Mouse (Mus musculus): ENCODE results near the gene Cdh3. TPM values are rescaled to one million over a fixed set of nuclear protein-coding genes. Genes with fewer than 3 reads are reported as not detected.
"Not testable (repeated sequence)": the region's sequence is repeated elsewhere in the genome, so short reads cannot be mapped to it uniquely, and the experiment has no call there.

Cdh3 gene
- polyA plus RNA-seq, 1 experiment from 2014 or later: 21.1 TPM

DNA sequence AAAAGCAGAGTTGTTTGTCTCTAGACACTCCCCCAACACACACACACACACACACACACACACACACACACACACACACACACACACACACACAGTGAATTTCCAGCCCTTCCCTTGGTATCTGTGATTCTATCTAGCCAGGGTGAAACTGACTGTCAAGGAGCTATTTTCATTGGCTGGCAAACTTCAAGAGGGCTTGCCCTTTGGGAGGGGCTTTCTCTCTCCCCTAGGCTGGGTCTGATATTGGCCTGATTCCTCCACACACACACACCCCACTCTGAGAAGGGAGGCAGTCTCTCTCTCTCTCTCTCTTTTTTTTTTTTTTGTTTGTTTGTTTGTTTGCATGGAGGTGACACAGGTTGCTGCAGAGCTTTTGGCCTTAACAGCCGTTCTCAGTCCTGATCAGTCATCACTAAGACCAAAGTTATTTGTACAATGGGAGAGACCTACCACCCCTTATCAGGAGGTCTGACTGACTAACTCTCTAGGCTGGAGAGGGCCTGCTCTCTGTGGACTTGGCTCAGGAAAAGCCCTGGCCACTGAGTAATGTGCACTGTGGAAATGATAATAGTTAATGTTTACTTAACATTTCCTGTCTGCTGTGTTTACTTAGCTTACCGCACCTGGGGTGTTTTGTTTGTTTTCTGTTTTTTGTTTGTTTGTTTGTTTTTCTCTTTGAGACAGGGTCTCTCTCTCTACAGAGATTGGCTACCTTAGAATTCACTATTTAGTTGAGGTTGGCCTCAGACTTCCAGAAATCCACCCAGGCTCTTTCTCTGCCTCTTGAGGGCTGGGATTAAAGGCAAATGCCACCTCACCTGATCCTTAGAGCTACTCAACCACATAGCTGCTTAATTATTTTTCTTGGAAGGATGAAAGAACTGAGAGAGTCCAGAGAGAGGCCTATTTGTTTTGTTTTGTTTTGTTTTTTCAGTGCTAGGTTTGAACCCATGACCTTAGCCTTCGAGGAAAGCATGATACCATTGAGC, 78.0 kb downstream of the Cdh3 start:
- H3K4me2 ChIP-seq (replicated peaks; ENCODE audit: low read depth, low read length): no peak overlapping the region
- H3K4me1 ChIP-seq (ENCODE audit: control insufficient read depth, insufficient read depth, low read length): no peaks in the 10 kb centered on the region
- 36% methylated on average over 3 of the region's 3 CpGs for WGBS
- H3K9me3 ChIP-seq (ENCODE audit: control insufficient read depth, low read length): no peaks in the 10 kb centered on the region
- no peak overlapping the region; the same call in 1 of the 2 replicates for H3K27ac ChIP-seq (ENCODE audit: low read depth, low read length)
- ATAC-seq (ENCODE audit: low FRiP score, low TSS enrichment): no peak
- no peaks in the 10 kb centered on the region for H3K36me3 ChIP-seq (ENCODE audit: control insufficient read depth, insufficient read depth, low read length)
- H3K9ac ChIP-seq (ENCODE audit: low read depth, low read length): no peak overlapping the region
- no peak overlapping the region for H3K4me3 ChIP-seq (ENCODE audit: low read length)
- H3K27me3 ChIP-seq (ENCODE audit: control insufficient read depth, insufficient read depth, low read length): no peaks in the 10 kb centered on the region

DNA sequence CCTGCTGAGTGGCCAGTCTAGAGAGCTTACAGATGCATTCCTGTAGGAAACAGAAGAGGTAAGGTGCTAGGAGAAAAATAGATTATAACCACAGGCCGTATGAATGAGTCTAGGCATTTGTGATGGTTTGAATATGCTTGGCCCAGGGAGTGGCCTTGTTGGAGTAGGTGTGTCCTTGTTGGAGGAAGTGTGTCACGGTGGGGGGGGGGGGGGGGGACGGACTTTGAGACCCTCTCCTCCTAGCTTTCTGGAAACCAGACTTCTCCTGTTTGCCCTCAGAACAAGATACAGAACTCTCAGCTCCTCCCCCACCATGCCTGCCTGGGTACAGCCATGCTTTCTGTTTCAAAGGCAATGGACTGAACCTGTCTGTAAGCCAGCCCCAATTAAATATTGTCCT, 81.8 kb downstream of the Cdh3 start:
- Histone ChIP-seq H3K27ac (ENCODE audit: low read depth, low read length) (no peak overlapping the region), H3K4me1 (ENCODE audit: control insufficient read depth, insufficient read depth, low read length) (no peaks in the 10 kb centered on the region), H3K9me3 (ENCODE audit: control insufficient read depth, low read length) (no peaks in the 10 kb centered on the region), H3K9ac (ENCODE audit: low read depth, low read length) (no peak overlapping the region), H3K36me3 (ENCODE audit: control insufficient read depth, insufficient read depth, low read length) (no peaks in the 10 kb centered on the region), H3K27me3 (ENCODE audit: control insufficient read depth, insufficient read depth, low read length) (no peaks in the 10 kb centered on the region), H3K4me3 (ENCODE audit: low read length) (no peak overlapping the region), H3K4me2 (replicated peaks; ENCODE audit: low read depth, low read length) (no peak overlapping the region)
- no peak for ATAC-seq (ENCODE audit: low FRiP score, low TSS enrichment)
- WGBS: 93% methylated on average over 2 of the region's 3 CpGs

DNA sequence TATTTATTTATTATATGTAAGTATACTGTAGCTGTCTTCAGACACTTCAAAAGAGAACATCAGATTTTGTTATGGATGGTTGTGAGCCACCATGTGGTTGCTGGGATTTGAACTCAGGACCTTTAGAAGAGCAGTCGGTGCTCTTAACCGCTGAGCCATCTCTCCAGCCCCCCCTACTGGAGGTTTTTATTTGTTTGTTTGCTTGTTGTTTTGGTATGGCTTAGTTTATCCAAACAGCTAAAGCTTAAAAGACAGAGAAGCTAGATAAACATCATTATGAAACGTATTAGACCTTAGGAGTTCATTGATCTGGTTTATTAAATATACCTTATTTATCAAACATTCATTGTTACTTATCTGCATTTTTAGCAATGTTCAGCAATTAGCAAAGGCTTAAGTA, 84.9 kb downstream of the Cdh3 start:
- not testable (repeated sequence) for H3K27ac ChIP-seq (ENCODE audit: low read depth, low read length); H3K36me3 ChIP-seq (ENCODE audit: control insufficient read depth, insufficient read depth, low read length); H3K9ac ChIP-seq (ENCODE audit: low read depth, low read length); H3K9me3 ChIP-seq (ENCODE audit: control insufficient read depth, low read length); H3K4me3 ChIP-seq (ENCODE audit: low read length); H3K27me3 ChIP-seq (ENCODE audit: control insufficient read depth, insufficient read depth, low read length); H3K4me2 ChIP-seq (replicated peaks; ENCODE audit: low read depth, low read length); ATAC-seq (ENCODE audit: low FRiP score, low TSS enrichment); H3K4me1 ChIP-seq (ENCODE audit: control insufficient read depth, insufficient read depth, low read length)
- 92% methylated on average over 3 of the region's 3 CpGs for WGBS

DNA sequence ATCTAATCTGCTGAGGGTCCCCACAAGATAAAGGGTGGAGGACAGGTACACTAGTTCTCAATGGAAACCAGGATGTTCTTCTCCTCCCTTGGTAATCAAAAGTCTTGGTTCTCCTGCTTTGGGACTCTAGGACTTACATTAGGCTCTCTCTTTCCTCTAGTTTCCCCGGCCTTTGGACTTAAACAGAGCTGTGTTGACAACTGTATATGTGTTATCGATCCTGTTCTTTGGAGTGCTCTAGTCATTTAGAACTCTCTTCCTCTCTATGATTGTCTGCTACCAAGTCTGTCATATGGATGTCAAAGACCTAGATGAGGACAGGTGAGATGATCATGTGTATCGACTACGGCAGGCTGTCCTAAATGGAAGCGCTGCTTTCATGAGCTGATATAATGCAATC, 86.4 kb downstream of the Cdh3 start:
- WGBS: 96% methylated on average over 5 of the region's 5 CpGs

DNA sequence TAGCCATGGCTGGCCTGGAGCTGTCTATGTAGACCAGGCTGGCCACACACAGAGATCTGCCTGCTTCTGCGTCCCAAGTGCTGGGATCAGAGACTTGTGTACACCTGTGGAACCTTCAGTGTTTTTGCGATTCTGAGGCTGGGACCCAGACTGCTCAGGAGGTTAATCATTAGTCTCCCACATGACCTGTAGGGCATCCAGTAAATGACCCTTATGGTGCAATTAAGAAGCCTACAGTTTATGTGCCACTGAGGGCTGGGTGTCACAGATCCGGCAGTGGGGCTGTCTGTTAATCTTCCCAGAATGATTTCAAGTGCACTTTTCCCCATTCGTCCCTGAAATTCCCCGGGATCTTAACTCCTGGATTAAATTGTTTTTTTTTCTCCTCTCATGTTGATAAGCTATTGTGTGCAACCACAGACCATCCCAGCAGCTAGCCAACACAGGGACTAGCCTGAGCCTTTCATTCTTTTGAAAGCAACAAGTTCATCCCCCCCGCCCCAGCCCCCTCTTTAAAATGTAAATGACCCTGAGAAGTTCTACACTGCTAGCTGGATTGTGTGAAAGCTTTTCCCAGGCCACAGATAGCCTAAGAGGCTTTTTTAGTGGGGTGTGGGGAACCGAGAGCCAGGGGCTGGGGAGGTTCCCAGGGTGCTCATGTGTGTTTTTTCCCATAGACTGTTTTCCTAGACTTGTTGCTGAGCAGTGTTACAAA, 88.7 kb downstream of the Cdh3 start:
- Histone ChIP-seq H3K9ac (ENCODE audit: low read depth, low read length) (no peak overlapping the region), H3K4me3 (ENCODE audit: low read length) (no peak overlapping the region), H3K9me3 (ENCODE audit: control insufficient read depth, low read length) (no peaks in the 10 kb centered on the region), H3K4me2 (replicated peaks; ENCODE audit: low read depth, low read length) (no peak overlapping the region), H3K4me1 (ENCODE audit: control insufficient read depth, insufficient read depth, low read length) (peaks cover 14% of the 10 kb centered on the region; the same call in 1 of the 2 replicates), H3K27me3 (ENCODE audit: control insufficient read depth, insufficient read depth, low read length) (peaks cover 17% of the 10 kb centered on the region), H3K27ac (ENCODE audit: low read depth, low read length) (no peak overlapping the region), H3K36me3 (ENCODE audit: control insufficient read depth, insufficient read depth, low read length) (no peaks in the 10 kb centered on the region)
- 23% methylated on average over 7 of the region's 7 CpGs for WGBS
- no peak for ATAC-seq (ENCODE audit: low FRiP score, low TSS enrichment)

More for the DNA sequence above, 86.4 kb downstream of the Cdh3 start:
- H3K4me2 ChIP-seq (replicated peaks; ENCODE audit: low read depth, low read length): no peak overlapping the region
- no peak for ATAC-seq (ENCODE audit: low FRiP score, low TSS enrichment)
- H3K4me3 ChIP-seq (ENCODE audit: low read length): no peak overlapping the region
- no peak overlapping the region for H3K9ac ChIP-seq (ENCODE audit: low read depth, low read length)
- no peaks in the 10 kb centered on the region for H3K9me3 ChIP-seq (ENCODE audit: control insufficient read depth, low read length)
- H3K27ac ChIP-seq (ENCODE audit: low read depth, low read length): no peak overlapping the region
- no peaks in the 10 kb centered on the region for H3K36me3 ChIP-seq (ENCODE audit: control insufficient read depth, insufficient read depth, low read length)
- H3K27me3 ChIP-seq (ENCODE audit: control insufficient read depth, insufficient read depth, low read length): no peaks in the 10 kb centered on the region
- H3K4me1 ChIP-seq (ENCODE audit: control insufficient read depth, insufficient read depth, low read length): no peaks in the 10 kb centered on the region

DNA sequence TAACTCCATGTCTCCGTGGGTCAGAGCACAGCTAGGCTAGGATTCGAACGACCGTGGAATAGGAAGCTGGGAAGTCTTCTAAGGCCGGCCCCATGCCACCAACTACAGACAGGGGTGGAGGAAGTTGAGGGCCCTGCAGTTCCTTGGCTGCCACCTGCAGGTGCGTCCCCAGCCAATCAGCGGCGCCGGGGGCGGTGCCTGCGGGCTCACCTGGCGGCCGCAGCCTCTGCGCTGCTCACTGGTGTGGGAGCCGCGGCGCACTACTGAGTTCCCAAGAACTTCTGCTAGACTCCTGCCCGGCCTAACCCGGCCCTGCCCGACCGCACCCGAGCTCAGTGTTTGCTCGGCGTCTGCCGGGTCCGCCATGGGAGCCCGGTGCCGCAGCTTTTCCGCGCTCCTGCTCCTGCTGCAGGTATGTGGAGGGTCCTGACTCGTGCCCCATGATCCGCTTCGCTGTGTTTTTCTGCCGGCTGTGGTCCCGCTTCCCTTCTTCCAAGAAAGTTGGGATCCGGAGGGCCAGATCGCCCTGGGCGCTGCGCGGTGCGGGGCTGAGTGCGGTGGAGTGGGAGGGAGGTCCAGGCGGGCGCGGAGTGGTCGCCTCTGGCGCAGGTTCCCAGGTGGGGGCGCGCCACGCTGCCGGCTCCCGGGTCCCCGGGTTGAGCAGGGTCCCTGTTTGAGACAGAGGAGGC, 92.6 kb downstream of the Cdh3 start, which contains the start of gene Cdh1:
Gene Cdh1 (plus strand): TSS at position 221 of the 689 bp plus-strand sequence.
- H3K4me1 ChIP-seq (ENCODE audit: control insufficient read depth, insufficient read depth, low read length): peaks cover 14% of the 10 kb centered on the region; the same call in 1 of the 2 replicates
- H3K36me3 ChIP-seq (ENCODE audit: control insufficient read depth, insufficient read depth, low read length): no peaks in the 10 kb centered on the region
- H3K4me2 ChIP-seq (replicated peaks; ENCODE audit: low read depth, low read length): peak within 1 kb of the TSS; percentile 58
- WGBS: under 1% methylated on average over 52 of the region's 53 CpGs
- H3K4me3 ChIP-seq (ENCODE audit: low read length): peak within 1 kb of the TSS; percentile 49
- peaks cover 31% of the 10 kb centered on the region for H3K27me3 ChIP-seq (ENCODE audit: control insufficient read depth, insufficient read depth, low read length)
- no peaks in the 10 kb centered on the region for H3K9me3 ChIP-seq (ENCODE audit: control insufficient read depth, low read length)
- H3K27ac ChIP-seq (ENCODE audit: low read depth, low read length): peak within 1 kb of the TSS; percentile 60
- H3K9ac ChIP-seq (ENCODE audit: low read depth, low read length): peak within 1 kb of the TSS; percentile 61
- peak; percentile 83 for ATAC-seq (ENCODE audit: low FRiP score, low TSS enrichment)

DNA sequence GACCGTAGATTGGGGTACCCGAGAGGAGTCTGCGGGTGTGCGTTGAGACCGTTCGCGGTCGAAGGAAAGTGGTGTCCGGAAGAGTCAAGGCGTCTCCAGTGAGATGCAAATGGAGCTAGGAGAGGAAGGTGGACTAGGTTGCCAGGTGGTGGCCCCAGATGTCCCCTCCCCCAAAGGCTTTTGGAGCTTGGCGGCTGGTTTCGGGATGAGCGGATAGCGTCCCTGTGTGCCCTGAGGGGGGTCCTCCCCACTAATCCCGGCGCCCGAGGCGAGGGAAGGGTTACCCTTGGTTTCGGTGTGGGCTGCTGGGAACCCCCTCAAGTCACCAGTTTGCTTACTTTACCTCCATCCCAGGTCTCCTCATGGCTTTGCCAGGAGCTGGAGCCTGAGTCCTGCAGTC, 93.2 kb downstream of the Cdh3 start:
- 3% methylated on average over 19 of the region's 19 CpGs for WGBS
- Histone ChIP-seq H3K36me3 (ENCODE audit: control insufficient read depth, insufficient read depth, low read length) (no peaks in the 10 kb centered on the region), H3K9me3 (ENCODE audit: control insufficient read depth, low read length) (no peaks in the 10 kb centered on the region), H3K27me3 (ENCODE audit: control insufficient read depth, insufficient read depth, low read length) (peaks cover 31% of the 10 kb centered on the region), H3K4me2 (replicated peaks; ENCODE audit: low read depth, low read length) (peak overlapping the region; percentile 58), H3K4me1 (ENCODE audit: control insufficient read depth, insufficient read depth, low read length) (peaks cover 16% of the 10 kb centered on the region; the same call in 1 of the 2 replicates), H3K27ac (ENCODE audit: low read depth, low read length) (peak overlapping the region; percentile 60), H3K4me3 (ENCODE audit: low read length) (peak overlapping the region; percentile 49), H3K9ac (ENCODE audit: low read depth, low read length) (peak overlapping the region; percentile 61)
- no peak for ATAC-seq (ENCODE audit: low FRiP score, low TSS enrichment)

DNA sequence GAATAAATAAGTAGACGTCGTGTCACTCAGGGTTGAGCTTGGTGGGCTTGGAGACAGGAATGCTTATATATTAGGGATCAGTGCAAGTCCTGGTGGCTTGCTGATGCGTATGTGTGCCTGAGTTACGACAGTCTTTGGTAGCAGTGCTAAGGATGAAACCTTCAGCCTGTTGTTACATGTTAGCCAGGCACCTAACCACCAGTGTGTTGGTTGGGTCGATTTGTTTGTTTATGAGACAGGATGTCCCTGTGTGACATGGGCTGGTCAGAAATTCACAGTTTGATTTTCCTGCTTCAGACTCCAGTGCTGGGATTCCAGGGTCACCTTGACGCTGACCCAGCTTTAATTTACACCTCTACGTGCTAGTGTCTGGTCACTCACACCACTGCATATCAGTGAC, 95.0 kb downstream of the Cdh3 start:
- H3K9me3 ChIP-seq (ENCODE audit: control insufficient read depth, low read length): no peaks in the 10 kb centered on the region
- H3K27ac ChIP-seq (ENCODE audit: low read depth, low read length): no peak overlapping the region
- no peak for ATAC-seq (ENCODE audit: low FRiP score, low TSS enrichment)
- no peak overlapping the region for H3K4me3 ChIP-seq (ENCODE audit: low read length)
- peaks cover 16% of the 10 kb centered on the region; the same call in 1 of the 2 replicates for H3K4me1 ChIP-seq (ENCODE audit: control insufficient read depth, insufficient read depth, low read length)
- no peak overlapping the region for H3K4me2 ChIP-seq (replicated peaks; ENCODE audit: low read depth, low read length)
- no peaks in the 10 kb centered on the region for H3K36me3 ChIP-seq (ENCODE audit: control insufficient read depth, insufficient read depth, low read length)
- H3K9ac ChIP-seq (ENCODE audit: low read depth, low read length): no peak overlapping the region
- WGBS: 75% methylated on average over 7 of the region's 7 CpGs
- H3K27me3 ChIP-seq (ENCODE audit: control insufficient read depth, insufficient read depth, low read length): peaks cover 31% of the 10 kb centered on the region

Measured in kidney, embryonic 14.5 days (tissue).